Mouse (Mus musculus): Measurements from ENCODE around the gene Sipa1l1. TPM values are rescaled to one million over a fixed set of nuclear protein-coding genes. Genes with fewer than 3 reads are reported as not detected.

Gene Sipa1l1
- polyA plus RNA-seq, 1 experiment = 35.1 TPM

DNA sequence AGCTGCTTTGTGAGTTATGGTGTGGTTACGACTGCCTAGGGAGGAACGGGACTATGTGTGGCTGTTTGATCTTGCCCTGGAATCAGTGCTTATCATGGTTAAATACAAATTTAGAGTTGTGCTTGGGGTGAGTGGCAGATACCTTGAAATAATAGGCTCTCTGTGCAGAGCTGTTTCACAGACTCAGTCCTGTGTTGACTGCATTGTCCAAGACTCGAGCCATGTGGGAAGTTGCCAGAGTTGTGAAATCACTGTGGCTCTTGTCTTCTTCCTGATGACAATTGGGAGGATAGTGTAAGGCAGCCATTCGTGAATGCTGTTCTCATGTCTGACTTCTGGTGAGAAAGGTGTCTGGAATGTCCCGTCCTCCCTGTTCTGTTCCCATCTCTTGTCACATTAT, 106.6 kb downstream of the Sipa1l1 start:
- H3K27me3 ChIP-seq (ENCODE audit: control insufficient read depth, insufficient read depth, low read length) = no peaks in the 10 kb centered on the region
- no peak overlapping the region for H3K4me3 ChIP-seq (replicated peaks; ENCODE audit: insufficient read depth, low read depth, low read length)
- no peak for DNase-seq
- TF ChIP-seq POLR2A (IDR thresholded peaks at IDR 0.05; ENCODE audit: borderline replicate concordance, insufficient read depth, low read length) (no peak), CTCF (IDR thresholded peaks at IDR 0.05; ENCODE audit: borderline replicate concordance, insufficient read depth, low read depth, low read length) (no peak)
- no peak overlapping the region for H3K27ac ChIP-seq (ENCODE audit: insufficient read depth, low read length)
- H3K4me1 ChIP-seq (ENCODE audit: control insufficient read depth, insufficient read depth, low read length) = 0 out of 2 replicates have a peak, but pooled peaks cover 5% of the 10 kb centered on the region
- WGBS = 71% methylated on average over 5 of the region's 5 CpGs

DNA sequence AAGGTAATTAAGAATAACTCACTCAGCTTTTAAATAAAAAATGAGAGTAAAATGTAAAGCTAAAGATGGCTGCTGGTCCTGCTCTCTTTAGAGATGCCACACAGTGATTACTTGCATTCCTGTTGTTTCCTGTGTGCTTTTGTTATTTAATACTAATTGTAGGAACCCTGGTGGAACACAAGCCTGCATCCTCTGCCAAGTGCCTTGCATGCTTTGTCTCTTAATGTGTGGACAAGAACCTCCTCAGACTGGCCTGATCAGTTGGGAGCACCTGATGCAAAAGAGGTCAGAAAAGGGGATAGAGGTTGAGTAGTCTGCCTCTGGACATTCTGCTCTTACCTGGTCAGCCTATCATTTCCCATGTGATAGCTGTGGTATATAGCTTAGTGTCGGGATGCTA, 107.5 kb downstream of the Sipa1l1 start:
- Histone ChIP-seq H3K27ac (ENCODE audit: insufficient read depth, low read length) (no peak overlapping the region), H3K4me1 (ENCODE audit: control insufficient read depth, insufficient read depth, low read length) (0 out of 2 replicates have a peak, but pooled peaks cover 5% of the 10 kb centered on the region), H3K4me3 (replicated peaks; ENCODE audit: insufficient read depth, low read depth, low read length) (no peak overlapping the region), H3K27me3 (ENCODE audit: control insufficient read depth, insufficient read depth, low read length) (no peaks in the 10 kb centered on the region)
- TF ChIP-seq CTCF (IDR thresholded peaks at IDR 0.05; ENCODE audit: borderline replicate concordance, insufficient read depth, low read depth, low read length) (no peak), POLR2A (IDR thresholded peaks at IDR 0.05; ENCODE audit: borderline replicate concordance, insufficient read depth, low read length) (no peak)
- no peak for DNase-seq
- 100% methylated on average over 1 of the region's 1 CpGs for WGBS

- DNase-seq = peak in 1 of 2 experiments; percentile 19
- TF ChIP-seq POLR2A (IDR thresholded peaks at IDR 0.05; ENCODE audit: borderline replicate concordance, insufficient read depth, low read length) (no peak), CTCF (IDR thresholded peaks at IDR 0.05; ENCODE audit: borderline replicate concordance, insufficient read depth, low read depth, low read length) (no peak)
- Histone ChIP-seq H3K4me3 (replicated peaks; ENCODE audit: insufficient read depth, low read depth, low read length) (no peak overlapping the region), H3K27ac (ENCODE audit: insufficient read depth, low read length) (no peak overlapping the region), H3K4me1 (ENCODE audit: control insufficient read depth, insufficient read depth, low read length) (peaks cover 13% of the 10 kb centered on the region; the same call in 1 of the 2 replicates), H3K27me3 (ENCODE audit: control insufficient read depth, insufficient read depth, low read length) (no peaks in the 10 kb centered on the region)
- 47% methylated on average over 5 of the region's 5 CpGs for whole genome bisulfite sequencing
Observed at GRCm38 (mm10) chr12:82284617-82285016, 115.5 kb downstream of the Sipa1l1 start.

DNA sequence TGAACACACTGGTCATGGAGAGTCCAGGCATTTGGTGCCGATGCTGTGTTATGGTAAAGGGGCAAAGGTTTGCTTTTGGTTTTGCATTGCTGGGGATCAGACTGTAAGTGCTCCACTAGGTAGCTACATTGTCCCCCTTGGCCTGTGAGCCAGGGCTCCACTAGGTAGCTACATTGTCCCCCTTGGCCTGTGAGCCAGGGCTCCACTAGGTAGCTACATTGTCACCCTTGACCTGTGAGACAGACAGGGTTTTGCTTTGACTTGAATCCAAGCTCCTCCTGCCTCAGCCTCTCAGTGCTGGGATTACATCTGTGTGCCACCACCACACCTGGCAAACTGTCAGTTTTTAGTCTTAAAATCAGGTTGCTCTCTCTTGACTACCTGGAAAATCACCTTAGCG, 115.9 kb downstream of the Sipa1l1 start:
- Histone ChIP-seq H3K4me1 (ENCODE audit: control insufficient read depth, insufficient read depth, low read length) (peaks cover 13% of the 10 kb centered on the region; the same call in 1 of the 2 replicates), H3K27ac (ENCODE audit: insufficient read depth, low read length) (no peak overlapping the region), H3K27me3 (ENCODE audit: control insufficient read depth, insufficient read depth, low read length) (no peaks in the 10 kb centered on the region), H3K4me3 (replicated peaks; ENCODE audit: insufficient read depth, low read depth, low read length) (no peak overlapping the region)
- no peak for TF ChIP-seq CTCF (IDR thresholded peaks at IDR 0.05; ENCODE audit: borderline replicate concordance, insufficient read depth, low read depth, low read length)
- no peak for TF ChIP-seq POLR2A (IDR thresholded peaks at IDR 0.05; ENCODE audit: borderline replicate concordance, insufficient read depth, low read length)
- 99% methylated on average over 2 of the region's 2 CpGs for WGBS
- no peak for DNase-seq

DNA sequence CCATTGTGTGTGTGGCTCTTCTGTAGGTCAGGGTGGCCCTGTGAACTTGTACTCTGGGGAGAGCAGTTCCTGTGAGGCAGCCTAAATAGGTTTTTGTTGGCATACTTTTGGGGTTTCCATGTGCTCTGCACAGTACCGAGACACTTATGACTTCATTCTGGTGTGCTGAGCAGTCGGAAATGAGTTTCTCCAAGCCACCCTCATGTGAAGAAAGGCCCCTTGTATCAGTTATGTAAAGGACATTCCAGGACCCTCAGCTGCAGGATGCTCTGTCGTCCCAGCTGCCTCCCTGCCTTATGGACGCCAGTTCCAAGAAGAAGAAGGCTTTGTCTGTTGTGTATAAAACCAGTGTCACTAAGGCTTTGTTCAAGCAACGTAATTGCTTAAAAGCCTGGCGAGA, 116.9 kb downstream of the Sipa1l1 start:
- Histone ChIP-seq H3K4me1 (ENCODE audit: control insufficient read depth, insufficient read depth, low read length) (peaks cover 13% of the 10 kb centered on the region; the same call in 1 of the 2 replicates), H3K27me3 (ENCODE audit: control insufficient read depth, insufficient read depth, low read length) (no peaks in the 10 kb centered on the region), H3K4me3 (replicated peaks; ENCODE audit: insufficient read depth, low read depth, low read length) (no peak overlapping the region), H3K27ac (ENCODE audit: insufficient read depth, low read length) (no peak overlapping the region)
- DNase-seq = no peak
- TF ChIP-seq POLR2A (IDR thresholded peaks at IDR 0.05; ENCODE audit: borderline replicate concordance, insufficient read depth, low read length) (no peak), CTCF (IDR thresholded peaks at IDR 0.05; ENCODE audit: borderline replicate concordance, insufficient read depth, low read depth, low read length) (no peak)
- 81% methylated on average over 6 of the region's 6 CpGs for WGBS

DNA sequence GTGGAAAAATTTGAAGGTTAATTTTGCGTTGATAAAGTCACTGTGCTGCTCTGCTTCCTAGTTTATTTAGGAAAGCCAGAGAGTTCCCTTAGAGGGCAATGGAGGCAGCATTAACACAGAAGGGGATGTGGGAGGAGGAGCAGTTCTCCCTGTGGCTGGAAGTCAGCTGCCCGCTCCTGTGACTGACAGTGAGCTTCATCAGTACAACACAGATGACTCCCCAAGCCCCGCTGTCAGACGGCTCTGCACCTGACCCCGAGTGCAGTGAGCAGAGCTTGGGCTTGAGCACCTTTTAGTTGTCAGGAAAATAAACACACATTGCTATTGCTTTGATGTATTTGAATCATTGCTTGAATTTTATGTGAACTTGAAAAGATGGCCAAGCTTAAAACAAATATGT, 117.7 kb downstream of the Sipa1l1 start:
- H3K4me1 ChIP-seq (ENCODE audit: control insufficient read depth, insufficient read depth, low read length) = peaks cover 13% of the 10 kb centered on the region; the same call in 1 of the 2 replicates
- TF ChIP-seq POLR2A (IDR thresholded peaks at IDR 0.05; ENCODE audit: borderline replicate concordance, insufficient read depth, low read length) (no peak), CTCF (IDR thresholded peaks at IDR 0.05; ENCODE audit: borderline replicate concordance, insufficient read depth, low read depth, low read length) (no peak)
- H3K27ac ChIP-seq (ENCODE audit: insufficient read depth, low read length) = no peak overlapping the region
- DNase-seq = no peak
- H3K4me3 ChIP-seq (replicated peaks; ENCODE audit: insufficient read depth, low read depth, low read length) = no peak overlapping the region
- H3K27me3 ChIP-seq (ENCODE audit: control insufficient read depth, insufficient read depth, low read length) = no peaks in the 10 kb centered on the region
- 59% methylated on average over 5 of the region's 5 CpGs for WGBS

- DNase-seq = no peak
- Histone ChIP-seq H3K4me3 (replicated peaks; ENCODE audit: insufficient read depth, low read depth, low read length) (no peak overlapping the region), H3K4me1 (ENCODE audit: control insufficient read depth, insufficient read depth, low read length) (peaks cover 9% of the 10 kb centered on the region), H3K27me3 (ENCODE audit: control insufficient read depth, insufficient read depth, low read length) (no peaks in the 10 kb centered on the region), H3K27ac (ENCODE audit: insufficient read depth, low read length) (no peak overlapping the region)
- 74% methylated on average over 7 of the region's 7 CpGs for WGBS
- TF ChIP-seq CTCF (IDR thresholded peaks at IDR 0.05; ENCODE audit: borderline replicate concordance, insufficient read depth, low read depth, low read length) = no peak
Observed at GRCm38 (mm10) chr12:82293545-82294247, 124.6 kb downstream of the Sipa1l1 start.

All from cerebellum, adult 2 months (tissue).